Comparison of ENCODE assay signal across 27 mouse cellular contexts in genomic region chr15:29776438-29776837, GRCm38 (mm10).
DNase-seq lines count a peak whose midpoint lies in the region; ATAC-seq and TF ChIP-seq lines count a peak whose summit lies in the region.
"Had no signal": no experiment of that assay in that cellular context is flagged by ENCODE, and none has a peak within 500 bp of the region (broad histone marks: within the 10 kb centered on the region; RNA-seq: fewer than 3 reads in every experiment).

No protein-coding gene starts in this region.

- no peak for TF ChIP-seq EP300 in stomach, postnatal 0 days (optimal IDR thresholded peaks at IDR 0.05)

- H3K27me3 ChIP-seq in C2C12 (ENCODE audit: control insufficient read depth, insufficient read depth, insufficient read length) (no peaks in the 10 kb centered on the region), myocyte (ENCODE audit: control insufficient read depth, insufficient read depth, insufficient read length) (no peaks in the 10 kb centered on the region)
- no peaks in the 10 kb centered on the region for H3K27me3 ChIP-seq in midbrain, embryonic 10.5 days (ENCODE audit: low read depth, poor library complexity, severe bottlenecking)
- no peaks in the 10 kb centered on the region for H3K27me3 ChIP-seq in midbrain, embryonic 16.5 days (ENCODE audit: control insufficient read depth, insufficient read depth, low read depth, low read length)
- H3K27me3 ChIP-seq in stomach, postnatal 0 days (ENCODE audit: control insufficient read depth, insufficient read depth, low read length): no peaks in the 10 kb centered on the region
- H3K27me3 ChIP-seq: embryonic facial prominence, embryonic 13.5 days; embryonic facial prominence, embryonic 15.5 days; forebrain, embryonic 12.5 days; Patski had no signal

- H3K79me3 ChIP-seq in C2C12 (ENCODE audit: low read depth): no peaks in the 10 kb centered on the region

- TF ChIP-seq CTCF in C2C12 (IDR thresholded peaks at IDR 0.05; ENCODE audit: control insufficient read depth, insufficient read depth, insufficient read length): no peak
- TF ChIP-seq CTCF in stomach, postnatal 0 days (IDR thresholded peaks at IDR 0.05; ENCODE audit: low read depth): no peak

- H3K79me2 ChIP-seq in C2C12 (ENCODE audit: control insufficient read depth, insufficient read depth) (no peaks in the 10 kb centered on the region), myocyte (ENCODE audit: control insufficient read depth, insufficient read depth) (no peaks in the 10 kb centered on the region)

- H3K27ac ChIP-seq in midbrain, embryonic 10.5 days (replicated peaks): no peak overlapping the region
- H3K27ac ChIP-seq in midbrain, embryonic 16.5 days (ENCODE audit: low read length): no peak overlapping the region
- no peak overlapping the region for H3K27ac ChIP-seq in stomach, postnatal 0 days (replicated peaks)
- H3K27ac ChIP-seq: embryonic facial prominence, embryonic 13.5 days; embryonic facial prominence, embryonic 15.5 days; forebrain, embryonic 10.5 days; forebrain, embryonic 12.5 days had no signal

- H3K9ac ChIP-seq in midbrain, embryonic 16.5 days (ENCODE audit: low read depth, low read length): no peak overlapping the region
- H3K9ac ChIP-seq in stomach, postnatal 0 days (ENCODE audit: low read length): no peak overlapping the region
- H3K9ac ChIP-seq: embryonic facial prominence, embryonic 13.5 days; embryonic facial prominence, embryonic 15.5 days; forebrain, embryonic 12.5 days had no signal

- no peaks in the 10 kb centered on the region for H3K4me1 ChIP-seq in midbrain, embryonic 10.5 days
- H3K4me1 ChIP-seq in midbrain, embryonic 16.5 days (ENCODE audit: control insufficient read depth, insufficient read depth, low read length): no peaks in the 10 kb centered on the region
- H3K4me1 ChIP-seq in stomach, postnatal 0 days (replicated peaks; ENCODE audit: control insufficient read depth, insufficient read depth): no peaks in the 10 kb centered on the region
- H3K4me1 ChIP-seq: embryonic facial prominence, embryonic 13.5 days; embryonic facial prominence, embryonic 15.5 days; forebrain, embryonic 10.5 days; forebrain, embryonic 12.5 days had no signal

- WGBS in midbrain, embryonic 10.5 days: 86% methylated on average over 2 of the region's 2 CpGs
- WGBS in midbrain, embryonic 16.5 days: 83% methylated on average over 2 of the region's 2 CpGs
- 45% methylated on average over 2 of the region's 2 CpGs for WGBS in stomach, postnatal 0 days

- H3K9me3 ChIP-seq in midbrain, embryonic 10.5 days (replicated peaks): no peaks in the 10 kb centered on the region
- H3K9me3 ChIP-seq in midbrain, embryonic 16.5 days (replicated peaks; ENCODE audit: control insufficient read depth, low read length, poor library complexity, severe bottlenecking): no peaks in the 10 kb centered on the region
- H3K9me3 ChIP-seq in stomach, postnatal 0 days (ENCODE audit: control insufficient read depth, low read length): no peaks in the 10 kb centered on the region
- H3K9me3 ChIP-seq: embryonic facial prominence, embryonic 13.5 days; embryonic facial prominence, embryonic 15.5 days; forebrain, embryonic 10.5 days; forebrain, embryonic 12.5 days had no signal

- ATAC-seq in midbrain, embryonic 16.5 days: no peak
- no peak for ATAC-seq in stomach, postnatal 0 days (ENCODE audit: low FRiP score, low TSS enrichment)
- ATAC-seq: activated CD4-positive, CD25-positive, alpha-beta regulatory T cell, adult 4 months; forebrain, embryonic 14.5 days; forebrain, embryonic 16.5 days; Patski had no signal

- peak; percentile 83 for DNase-seq in 3T3-L1 (ENCODE audit: low read depth, low spot score)
- peak; percentile 39 for DNase-seq in adipocyte (ENCODE audit: low spot score)
- no peak for DNase-seq in midbrain, embryonic 10.5 days (ENCODE audit: low spot score)
- DNase-seq in stomach, postnatal 0 days (ENCODE audit: low spot score): no peak
- DNase-seq: adrenal gland, adult 2 months; adrenal gland, postnatal 10 days; adrenal gland, postnatal 25 days; B cell, adult 2 months; cerebellum, adult 11 months; cerebellum, adult 18-20 months; cerebellum, adult 8-10 months; cerebellum, adult 9-11 months; cerebellum, postnatal 14 days; cerebellum, postnatal 36 days; embryo, embryonic 11 days had no signal

- no peak for TF ChIP-seq POLR2A in myocyte (IDR thresholded peaks at IDR 0.05; ENCODE audit: insufficient read length, low read depth)

- no peak overlapping the region for H3K4me3 ChIP-seq in C2C12 (ENCODE audit: insufficient read depth, poor library complexity, severe bottlenecking)
- H3K4me3 ChIP-seq in myocyte: no peak overlapping the region
- no peak overlapping the region for H3K4me3 ChIP-seq in midbrain, embryonic 10.5 days
- H3K4me3 ChIP-seq in midbrain, embryonic 16.5 days (ENCODE audit: low read depth, low read length): no peak overlapping the region
- no peak overlapping the region for H3K4me3 ChIP-seq in stomach, postnatal 0 days (ENCODE audit: low read depth, low read length)
- H3K4me3 ChIP-seq: embryonic facial prominence, embryonic 13.5 days; embryonic facial prominence, embryonic 15.5 days; erythroblast, embryonic 14.5 days; forebrain, embryonic 10.5 days; forebrain, embryonic 12.5 days had no signal

- peak overlapping the region; percentile 30 for H3K4me2 ChIP-seq in myocyte (ENCODE audit: low read depth)
- H3K4me2 ChIP-seq in midbrain, embryonic 16.5 days (ENCODE audit: low read length): no peak overlapping the region
- H3K4me2 ChIP-seq in stomach, postnatal 0 days (replicated peaks; ENCODE audit: low read depth): no peak overlapping the region
- H3K4me2 ChIP-seq: embryonic facial prominence, embryonic 13.5 days; embryonic facial prominence, embryonic 15.5 days; forebrain, embryonic 12.5 days had no signal

- H3ac ChIP-seq in C2C12 (ENCODE audit: control insufficient read depth, insufficient read length, low read depth) (no peak overlapping the region), myocyte (ENCODE audit: control insufficient read depth, insufficient read length) (no peak overlapping the region)

- H3K36me3 ChIP-seq in C2C12 (ENCODE audit: control insufficient read depth, insufficient read depth) (no peaks in the 10 kb centered on the region), myocyte (ENCODE audit: control insufficient read depth, insufficient read depth) (no peaks in the 10 kb centered on the region)
- no peaks in the 10 kb centered on the region for H3K36me3 ChIP-seq in midbrain, embryonic 10.5 days
- H3K36me3 ChIP-seq in midbrain, embryonic 16.5 days (ENCODE audit: control insufficient read depth, insufficient read depth, low read length): no peaks in the 10 kb centered on the region
- H3K36me3 ChIP-seq in stomach, postnatal 0 days (ENCODE audit: control insufficient read depth, insufficient read depth, low read length): no peaks in the 10 kb centered on the region
- H3K36me3 ChIP-seq: embryonic facial prominence, embryonic 13.5 days; embryonic facial prominence, embryonic 15.5 days; forebrain, embryonic 10.5 days; forebrain, embryonic 12.5 days had no signal

TF ChIP-seq in C2C12, 6 proteins besides CTCF, POLR2A, EP300 and RAD21:
- TF ChIP-seq MYOD1 (IDR thresholded peaks at IDR 0.05; ENCODE audit: control insufficient read depth, insufficient read length, low read depth) (peak; percentile 62), CEBPB (IDR thresholded peaks at IDR 0.05; ENCODE audit: low read depth) (no peak)

TF ChIP-seq in myocyte, 11 proteins besides CTCF, POLR2A, EP300 and RAD21:
- TF ChIP-seq USF1 (IDR thresholded peaks at IDR 0.05; ENCODE audit: low read depth) (no peak), MYOD1 (IDR thresholded peaks at IDR 0.05; ENCODE audit: control insufficient read depth in 1 of 3, insufficient read length in 2 of 3, low read depth in 2 of 3) (peak in 1 of 3 experiments; percentile 48), REST (IDR thresholded peaks at IDR 0.05; ENCODE audit: insufficient read depth, insufficient read length) (no peak)

Comparison
In these comparisons a context has a peak if more than half of its experiments do, and no peak if none do; other contexts are left out.
1. DNase-seq: peak in 3T3-L1 (single experiment) and adipocyte (single experiment); none in midbrain, embryonic 10.5 days (single experiment) and stomach, postnatal 0 days (single experiment).